In genomic region chr6:83571840-83572667, GRCm38 (mm10) we compare ENCODE assay signal across 8 mouse cellular contexts. TPM values are rescaled to one million over a fixed set of nuclear protein-coding genes. Genes with fewer than 3 reads are reported as not detected.
DNase-seq lines count a peak whose midpoint lies in the region; ATAC-seq and TF ChIP-seq lines count a peak whose summit lies in the region.

No protein-coding gene starts in this region.

- no peaks in the 10 kb centered on the region for H3K9me3 ChIP-seq in G1E (replicated peaks)
- H3K9me3 ChIP-seq in forebrain, embryonic 16.5 days (ENCODE audit: control insufficient read depth, low read length) = no peaks in the 10 kb centered on the region
- H3K9me3 ChIP-seq in lung, embryonic 14.5 days (ENCODE audit: low read depth, low read length) = no peaks in the 10 kb centered on the region

- TF ChIP-seq CTCF in G1E (IDR thresholded peaks at IDR 0.05; ENCODE audit: low read depth, low read length) = no peak
- TF ChIP-seq CTCF in layer of hippocampus, adult 2 months (conservative IDR thresholded peaks at IDR 0.05) = peak; percentile 20; the same call in 1 of the 2 replicates
- TF ChIP-seq CTCF in lung, embryonic 14.5 days (IDR thresholded peaks at IDR 0.05; ENCODE audit: low read depth) = 0 out of 2 replicates have a peak, but pooled peaks have one; percentile 5
- TF ChIP-seq CTCF in olfactory bulb, adult 2 months (IDR thresholded peaks at IDR 0.05; ENCODE audit: insufficient read depth, low read depth, low read length) = no peak
- TF ChIP-seq CTCF in thymus, adult 2 months (IDR thresholded peaks at IDR 0.05; ENCODE audit: borderline replicate concordance, control insufficient read depth, extremely low read depth, insufficient read depth, low read length, poor library complexity) = no peak

- ATAC-seq in G1E (ENCODE audit: extremely low read depth, insufficient number of reproducible peaks, low FRiP score, poor library complexity, severe bottlenecking) = peak; percentile 98
- peak; percentile 98 for ATAC-seq in forebrain, embryonic 16.5 days
- peak; percentile 97 for ATAC-seq in lung, embryonic 14.5 days (ENCODE audit: insufficient read depth)

- H3K36me3 ChIP-seq in G1E (replicated peaks) = peaks cover 32% of the 10 kb centered on the region
- H3K36me3 ChIP-seq in forebrain, embryonic 16.5 days (ENCODE audit: control insufficient read depth, insufficient read depth) = no peaks in the 10 kb centered on the region
- H3K36me3 ChIP-seq in lung, embryonic 14.5 days (ENCODE audit: insufficient read depth) = peaks cover 5% of the 10 kb centered on the region; the same call in 1 of the 2 replicates
- no peaks in the 10 kb centered on the region for H3K36me3 ChIP-seq in thymus, adult 2 months (ENCODE audit: control insufficient read depth, insufficient read depth, low read length)

- H3K9ac ChIP-seq in forebrain, embryonic 16.5 days (replicated peaks; ENCODE audit: low read depth, low read length) = peak overlapping the region; percentile 85
- peak overlapping the region; percentile 63 for H3K9ac ChIP-seq in lung, embryonic 14.5 days

- DNase-seq in G1E (ENCODE audit: low spot score) = peak; percentile 93
- peak; percentile 87 to 94 for DNase-seq in cerebellum, adult 18-20 months
- peak; percentile 86 to 87 for DNase-seq in heart, postnatal 36 days
- DNase-seq in layer of hippocampus, adult 2 months (ENCODE audit: low spot score in 2 of 2) = peak; percentile 90 to 94
- DNase-seq in lung, embryonic 14.5 days = peak; percentile 97
- DNase-seq in thymus, adult 2 months = peak; percentile 87

- peaks cover 32% of the 10 kb centered on the region for H3K4me1 ChIP-seq in G1E (ENCODE audit: insufficient read depth, low read depth, low read length)
- peaks cover 15% of the 10 kb centered on the region for H3K4me1 ChIP-seq in forebrain, embryonic 16.5 days (replicated peaks; ENCODE audit: control insufficient read depth, insufficient read depth, low read length)
- no peaks in the 10 kb centered on the region for H3K4me1 ChIP-seq in lung, embryonic 14.5 days (ENCODE audit: insufficient read depth)
- peaks cover 20% of the 10 kb centered on the region for H3K4me1 ChIP-seq in olfactory bulb, adult 2 months (ENCODE audit: control insufficient read depth, insufficient read depth, low read length)
- H3K4me1 ChIP-seq in thymus, adult 2 months (replicated peaks; ENCODE audit: control insufficient read depth, insufficient read depth, low read length) = peaks cover 12% of the 10 kb centered on the region

- H3K4me3 ChIP-seq in G1E (ENCODE audit: low read depth, low read length) = peak overlapping the region; percentile 90
- peak overlapping the region; percentile 82 for H3K4me3 ChIP-seq in forebrain, embryonic 16.5 days (replicated peaks; ENCODE audit: low read length)
- H3K4me3 ChIP-seq in layer of hippocampus, adult 2 months = peak overlapping the region; percentile 88
- H3K4me3 ChIP-seq in lung, embryonic 14.5 days (ENCODE audit: low read depth, low read length) = peak overlapping the region; percentile 68
- peak overlapping the region; percentile 85 for H3K4me3 ChIP-seq in olfactory bulb, adult 2 months (ENCODE audit: insufficient read depth, low read depth, low read length)
- H3K4me3 ChIP-seq in thymus, adult 2 months (ENCODE audit: control insufficient read depth, insufficient read depth, low read length) = peak overlapping the region; percentile 93

- TF ChIP-seq POLR2A in olfactory bulb, adult 2 months (IDR thresholded peaks at IDR 0.05; ENCODE audit: insufficient read depth, low read depth, low read length) = 0 out of 2 replicates have a peak, but pooled peaks have one; percentile 27
- peak; percentile 46; the same call in 1 of the 2 replicates for TF ChIP-seq POLR2A in thymus, adult 2 months (IDR thresholded peaks at IDR 0.05; ENCODE audit: control insufficient read depth, extremely low read depth, insufficient read depth, low read length, poor library complexity)

- 4% methylated on average over 37 of the region's 37 CpGs for WGBS in forebrain, embryonic 16.5 days
- 4% methylated on average over 37 of the region's 37 CpGs for WGBS in lung, embryonic 14.5 days
- WGBS in olfactory bulb, adult 2 months = 2% methylated on average over 37 of the region's 37 CpGs
- 6% methylated on average over 37 of the region's 37 CpGs for WGBS in thymus, adult 2 months

- intact Hi-C loops in heart, postnatal 36 days (cut with DNase I) = no loop called here

- peak overlapping the region; percentile 89 for H3K27ac ChIP-seq in forebrain, embryonic 16.5 days (ENCODE audit: low read length)
- H3K27ac ChIP-seq in layer of hippocampus, adult 2 months = peak overlapping the region; percentile 94
- peak overlapping the region; percentile 73; the same call in 1 of the 2 replicates for H3K27ac ChIP-seq in lung, embryonic 14.5 days (ENCODE audit: low read depth)
- peak overlapping the region; percentile 30 for H3K27ac ChIP-seq in olfactory bulb, adult 2 months (ENCODE audit: insufficient read depth, low read depth, low read length)
- no peak overlapping the region for H3K27ac ChIP-seq in thymus, adult 2 months (ENCODE audit: control insufficient read depth, insufficient read depth, low read length)

- peak overlapping the region; percentile 94 for H3K4me2 ChIP-seq in forebrain, embryonic 16.5 days (ENCODE audit: low read length)
- H3K4me2 ChIP-seq in lung, embryonic 14.5 days = peak overlapping the region; percentile 73

- peaks cover 12% of the 10 kb centered on the region for H3K27me3 ChIP-seq in G1E (ENCODE audit: insufficient read depth, low read length)
- H3K27me3 ChIP-seq in forebrain, embryonic 16.5 days (replicated peaks; ENCODE audit: control insufficient read depth, insufficient read depth, low read length) = peaks cover 5% of the 10 kb centered on the region
- H3K27me3 ChIP-seq in lung, embryonic 14.5 days (ENCODE audit: insufficient read depth, low read length) = no peaks in the 10 kb centered on the region
- no peaks in the 10 kb centered on the region for H3K27me3 ChIP-seq in thymus, adult 2 months (ENCODE audit: control insufficient read depth, insufficient read depth, low read length)

RNA-seq across cellular contexts. Expression of gene Stambp, which starts 0.5 kb away (rescaled TPM):
- total RNA-seq in G1E (2014; fragmentation: Nextera tagmentation) (47.3 and 55.2 TPM in 2 replicates), G1E (2017) (7.0 and 8.2 TPM in 2 replicates)
- 1.8 and 1.9 TPM in 2 replicates for polyA plus RNA-seq in G1E (2012)
- 58.0 and 59.2 TPM in 2 replicates for polyA plus RNA-seq in forebrain, embryonic 16.5 days (2015; fragmentation: Nextera tagmentation; extraction: Ambion mirVana)
- 10 to 100 TPM; 11.9 to 13.8 TPM for total RNA-seq in heart, postnatal 36 days (2021)
- total RNA-seq in layer of hippocampus, adult 2 months (2021) = 10 to 100 TPM; 33.0 to 35.5 TPM
- polyA plus RNA-seq in lung, embryonic 14.5 days (2014; fragmentation: Nextera tagmentation; extraction: Ambion mirVana) = 18.6 and 19.7 TPM in 2 replicates
- polyA plus RNA-seq in olfactory bulb, adult 2 months (2012; ENCODE audit: insufficient read depth, insufficient read length, low replicate concordance, missing spikeins) = not detected in 2 replicates
- polyA plus RNA-seq in thymus, adult 2 months (2012; rRNA removed) = 16.4 and 19.2 TPM in 2 replicates

RNA-seq across cellular contexts. Expression of gene Actg2, which starts 36.0 kb away (rescaled TPM):
- not detected in 2 replicates for total RNA-seq in G1E (2014; fragmentation: Nextera tagmentation)
- 0.11 and 0.17 TPM in 2 replicates for total RNA-seq in G1E (2017)
- polyA plus RNA-seq in G1E (2012) = not detected in 2 replicates
- polyA plus RNA-seq in forebrain, embryonic 16.5 days (2015; fragmentation: Nextera tagmentation; extraction: Ambion mirVana) = 1.9 and 2.3 TPM in 2 replicates
- total RNA-seq in heart, postnatal 36 days (2021) = 1 to 10 TPM; 1.5 to 2.4 TPM
- not detected for total RNA-seq in layer of hippocampus, adult 2 months (2021)
- polyA plus RNA-seq in lung, embryonic 14.5 days (2014; fragmentation: Nextera tagmentation; extraction: Ambion mirVana) = 204 and 205 TPM in 2 replicates
- not detected in 2 replicates for polyA plus RNA-seq in olfactory bulb, adult 2 months (2012; ENCODE audit: insufficient read depth, insufficient read length, low replicate concordance, missing spikeins)
- 2.3 and 3.5 TPM in 2 replicates for polyA plus RNA-seq in thymus, adult 2 months (2012; rRNA removed)

Comparison
In these comparisons a context has a peak if more than half of its experiments do, and no peak if none do; other contexts are left out.
1. CTCF ChIP-seq: peak in layer of hippocampus, adult 2 months (single experiment) and lung, embryonic 14.5 days (single experiment); none in G1E (single experiment), olfactory bulb, adult 2 months (single experiment) and thymus, adult 2 months (single experiment).
2. RNA of gene Actg2, which starts 36.0 kb away (polyA plus RNA-seq): 204 to 205 TPM in lung, embryonic 14.5 days; 2.3 to 3.5 TPM in thymus, adult 2 months, 1.9 to 2.3 TPM in forebrain, embryonic 16.5 days, not detected in G1E and not detected in olfactory bulb, adult 2 months; every median in the first group is over 10 times any median in the second.
3. Peak in every context shown above with its lines, with median percentiles within 50 percentile points of each other: ATAC-seq, DNase-seq and H3K4me3 ChIP-seq.